Mouse (Mus musculus): ENCODE data around the gene Tlr6.
A peak's percentile ranks its signal among the peaks of the same experiment; 100 is the strongest.

Gene Tlr6

DNA sequence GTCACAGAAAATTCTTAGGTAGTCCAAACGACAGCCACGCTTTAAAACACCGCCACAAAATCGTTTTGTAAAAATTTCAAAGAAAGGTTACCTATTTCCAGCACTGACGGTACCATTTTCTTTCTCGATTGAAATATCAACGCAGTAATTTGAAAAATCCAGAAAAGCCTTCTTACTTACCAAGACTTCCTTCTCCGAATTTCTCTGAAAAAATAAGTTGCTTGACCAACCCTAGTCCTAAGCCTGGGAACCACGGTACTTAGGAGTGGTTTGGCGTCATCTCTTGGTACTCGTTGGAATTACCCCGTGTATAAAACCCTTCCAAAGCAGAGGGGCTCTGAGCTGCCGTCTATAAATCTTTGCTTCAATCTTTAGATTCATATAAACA is at the start of gene Tlr6:
Gene Tlr6 (minus strand): TSS at position 255 of the 388 bp plus-strand sequence.
- DNase-seq: peak; percentile 76

DNA sequence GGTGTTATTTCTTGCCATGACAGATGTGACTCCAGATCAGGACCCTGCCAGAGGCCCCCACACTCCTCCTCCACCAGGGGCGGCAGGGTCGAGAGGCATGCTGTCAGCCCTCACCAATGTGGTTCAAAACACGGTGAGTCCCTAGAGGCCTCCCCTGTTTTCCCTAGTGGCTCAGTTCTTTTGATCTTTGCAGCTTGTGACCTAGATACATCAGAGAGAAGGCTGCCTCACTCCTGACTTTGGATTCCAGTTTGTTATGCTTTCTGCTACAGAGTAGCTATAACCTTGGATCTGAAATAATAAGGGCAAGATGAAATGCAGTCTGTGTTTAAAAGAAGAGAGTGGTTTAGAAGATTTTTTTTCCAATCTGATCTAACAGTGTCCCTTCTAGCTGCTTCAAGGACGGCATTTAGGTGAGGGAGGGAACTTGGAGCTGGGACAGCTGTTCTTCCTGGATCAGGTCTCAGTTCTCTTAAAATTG is 46.2 kb upstream of the Tlr6 start:
- peak; percentile 81 for DNase-seq

DNA sequence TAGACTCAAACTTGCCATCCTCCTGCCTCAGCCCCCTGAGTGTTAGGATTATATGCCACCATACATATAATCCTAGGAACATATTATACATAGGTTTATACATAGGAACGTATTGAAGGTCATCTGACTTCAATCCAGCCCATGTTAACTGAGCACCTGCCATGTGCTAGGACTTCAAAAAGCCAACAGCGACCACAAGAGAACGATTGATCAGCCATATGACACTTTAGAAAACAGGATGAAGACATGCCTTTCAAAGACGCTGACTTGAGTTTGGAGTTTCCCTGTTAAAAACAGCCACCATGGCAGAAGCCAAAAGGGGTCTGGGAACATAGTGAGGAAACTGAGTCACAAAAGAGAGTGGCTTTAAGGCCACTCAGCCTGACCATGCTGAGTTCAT is 45.4 kb upstream of the Tlr6 start:
- no peak for DNase-seq

DNA sequence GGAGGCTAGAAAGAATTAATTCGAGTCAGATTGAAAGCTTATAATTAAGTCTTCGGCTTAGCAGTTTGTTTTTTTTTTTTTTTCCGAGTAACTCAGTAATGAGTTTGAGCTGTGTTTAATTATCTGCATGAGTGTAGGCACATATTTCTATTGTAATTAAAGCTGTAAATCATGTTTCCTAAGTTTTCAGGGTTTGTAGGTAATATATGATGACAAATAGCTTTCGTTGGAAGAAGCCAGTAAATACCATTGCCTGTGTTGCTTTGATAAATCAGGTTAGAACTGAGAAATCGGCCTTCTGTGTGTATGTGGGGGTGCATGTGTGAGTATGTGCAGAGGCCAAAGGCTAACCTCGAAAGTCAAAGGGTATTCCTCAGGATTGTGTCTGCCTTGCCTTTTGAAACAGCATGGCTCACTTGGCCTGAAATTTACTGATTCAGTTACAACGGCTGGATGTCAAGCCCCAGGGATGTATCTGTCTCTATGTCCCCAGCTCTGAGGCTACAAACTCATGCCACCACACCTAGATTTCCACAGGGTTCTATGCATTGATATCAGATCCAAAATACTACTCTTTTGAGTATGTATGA is 44.1 kb upstream of the Tlr6 start:
- no peak for DNase-seq

DNA sequence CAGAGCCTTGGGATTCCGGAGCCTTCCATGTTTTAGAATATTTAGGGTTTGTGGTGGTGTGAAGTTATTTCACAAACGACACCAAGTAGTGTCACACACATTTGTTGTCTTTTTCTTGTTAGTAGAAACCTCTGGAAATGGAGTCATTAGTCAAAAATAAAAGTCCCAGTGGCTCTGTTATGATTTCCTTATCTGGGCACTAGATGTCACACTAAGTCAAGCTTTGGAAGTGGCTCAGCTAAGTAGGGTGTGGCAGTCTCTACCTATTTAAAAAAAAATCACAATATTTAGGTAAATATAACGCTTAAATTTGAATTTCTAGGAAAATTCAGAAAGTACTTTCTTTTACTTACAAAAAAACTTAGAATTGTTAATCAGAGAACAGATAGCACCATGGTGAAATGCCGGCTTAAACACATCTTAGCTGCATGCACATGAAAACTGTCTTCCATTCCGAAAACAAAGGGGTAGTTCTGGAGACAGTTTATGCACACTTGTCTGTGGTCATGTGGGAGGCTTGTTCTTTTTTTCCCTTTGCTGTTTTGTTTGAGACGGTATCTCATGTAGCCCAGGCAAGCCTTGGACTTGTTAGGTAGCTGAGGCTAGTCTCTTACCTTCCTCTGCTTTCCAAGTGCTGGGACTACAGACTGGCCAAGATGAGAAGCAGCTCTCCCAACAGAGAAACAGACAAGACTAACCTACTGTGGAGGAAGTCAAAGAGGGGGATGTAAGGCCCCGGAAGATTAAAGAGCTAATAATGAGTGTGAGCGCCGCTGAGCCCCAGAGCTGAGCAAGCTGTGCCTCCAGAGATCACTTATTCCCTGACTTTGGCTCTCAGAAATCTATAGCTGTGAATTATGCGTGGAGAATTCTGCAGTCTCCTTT is 43.3 kb upstream of the Tlr6 start:
- DNase-seq: no peak

DNA sequence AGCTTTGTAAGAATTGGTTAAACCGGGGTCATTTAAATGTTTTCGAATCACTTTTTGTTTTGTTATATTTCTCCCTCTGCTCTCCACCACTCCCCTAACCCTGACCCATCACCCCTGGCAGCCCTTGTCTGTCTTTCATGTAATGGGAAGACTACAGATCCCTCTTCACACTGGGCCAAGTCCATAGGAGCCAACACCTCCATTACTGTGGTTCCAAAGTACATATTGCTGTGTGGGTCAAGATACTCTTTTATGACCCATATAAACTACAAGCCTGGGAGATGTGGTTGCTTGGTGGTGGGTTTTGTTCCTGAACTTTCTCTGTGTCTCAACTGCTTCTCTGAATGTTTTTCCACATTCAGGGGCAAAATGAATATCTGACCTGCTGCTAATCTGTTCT is 35.5 kb upstream of the Tlr6 start:
- DNase-seq: no peak

DNA sequence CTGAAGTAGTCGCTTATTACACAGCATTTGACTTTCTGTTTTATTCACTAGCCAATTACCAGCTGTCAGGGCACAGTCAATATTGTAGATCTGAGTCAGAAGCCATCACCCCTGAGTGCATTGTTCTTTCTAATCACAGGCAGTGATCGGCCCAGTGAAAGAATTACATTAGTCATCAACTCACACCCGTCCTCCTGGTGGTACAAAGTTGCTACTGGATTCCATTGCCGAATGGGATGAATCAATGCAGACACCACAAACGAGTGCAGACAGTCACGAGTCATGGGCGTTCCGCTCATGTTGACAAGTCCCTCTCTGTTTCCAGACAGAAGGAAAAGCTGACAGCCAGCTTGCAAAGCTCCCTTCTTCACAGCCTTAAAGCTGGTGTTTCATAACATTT is 32.6 kb upstream of the Tlr6 start:
- no peak for DNase-seq

DNA sequence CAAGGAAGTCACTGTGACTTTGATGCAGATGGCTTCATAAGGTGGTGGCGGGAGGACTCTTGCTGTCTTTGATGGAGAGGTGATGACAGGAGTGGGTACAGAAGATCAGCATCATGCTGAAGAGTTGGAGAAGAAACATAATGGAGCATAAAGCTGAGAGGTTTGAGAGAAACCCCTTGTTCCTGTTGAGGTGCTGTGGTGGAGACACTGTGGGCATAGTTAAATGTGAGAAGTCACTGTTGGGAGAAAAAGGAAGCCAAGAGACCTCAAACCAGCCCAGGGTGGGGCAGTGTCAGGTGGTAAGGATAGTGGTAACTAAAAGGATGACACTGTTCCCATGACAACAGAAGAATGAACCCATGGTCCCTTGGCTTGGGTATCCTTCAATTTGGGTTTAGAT is 30.0 kb upstream of the Tlr6 start:
- no peak for DNase-seq

DNA sequence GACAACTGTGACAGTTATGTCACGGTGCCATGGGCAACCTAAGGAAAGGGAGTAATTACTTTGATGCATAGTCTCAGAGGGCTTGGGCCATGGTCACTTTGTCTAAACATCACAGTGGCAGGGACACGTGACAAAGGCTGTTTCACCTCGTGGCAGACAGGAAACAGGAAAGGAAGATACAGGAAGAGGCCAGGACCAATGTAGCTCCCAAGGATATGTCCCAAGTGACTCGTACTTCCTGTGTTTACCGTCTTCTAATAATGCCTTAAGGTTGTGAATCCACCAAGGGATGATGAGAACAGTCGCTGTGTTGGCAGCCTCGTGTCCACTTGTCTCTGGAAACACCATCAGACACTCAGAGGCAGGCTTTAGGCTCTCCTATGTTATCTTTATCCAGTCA is 26.1 kb upstream of the Tlr6 start:
- DNase-seq: no peak

DNA sequence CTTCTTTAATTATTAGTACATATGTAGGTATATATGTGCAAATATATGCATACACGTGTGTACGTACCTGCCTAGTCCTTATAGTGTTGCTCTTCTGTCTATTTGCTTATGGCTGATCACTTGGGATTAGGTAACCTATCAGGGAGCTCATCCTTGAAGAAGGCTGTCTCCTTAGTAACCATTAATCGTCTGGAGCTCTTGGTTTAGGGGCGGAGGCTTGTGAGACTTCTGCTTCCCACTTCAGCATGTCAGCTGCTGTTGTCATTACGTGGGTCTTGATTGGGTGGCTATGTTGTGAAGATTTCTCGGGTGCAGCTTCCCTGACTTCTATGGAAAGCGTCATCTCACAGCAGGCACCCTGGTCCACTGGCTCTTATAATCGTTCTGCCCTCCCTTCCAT is 17.2 kb upstream of the Tlr6 start:
- no peak for DNase-seq

DNA sequence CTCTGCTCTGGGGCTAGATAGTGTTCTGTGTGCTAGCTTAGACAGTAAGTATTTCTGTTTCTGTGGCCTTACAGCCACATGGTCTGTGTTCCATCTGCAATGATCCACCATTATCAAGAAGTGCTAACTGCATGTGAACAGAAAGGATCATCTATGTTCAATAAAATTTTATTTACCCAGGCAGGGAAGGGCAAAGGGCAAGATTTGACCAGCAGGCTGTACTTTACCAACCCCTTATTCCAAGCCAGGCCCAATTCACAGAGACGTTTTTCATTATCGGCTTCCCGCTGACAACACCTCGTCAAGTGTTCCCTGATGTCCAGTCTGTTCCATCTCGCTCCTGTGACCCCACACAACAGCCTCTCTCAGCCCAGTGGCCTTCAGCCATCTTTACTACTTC is 15.2 kb upstream of the Tlr6 start:
- DNase-seq: no peak

DNA sequence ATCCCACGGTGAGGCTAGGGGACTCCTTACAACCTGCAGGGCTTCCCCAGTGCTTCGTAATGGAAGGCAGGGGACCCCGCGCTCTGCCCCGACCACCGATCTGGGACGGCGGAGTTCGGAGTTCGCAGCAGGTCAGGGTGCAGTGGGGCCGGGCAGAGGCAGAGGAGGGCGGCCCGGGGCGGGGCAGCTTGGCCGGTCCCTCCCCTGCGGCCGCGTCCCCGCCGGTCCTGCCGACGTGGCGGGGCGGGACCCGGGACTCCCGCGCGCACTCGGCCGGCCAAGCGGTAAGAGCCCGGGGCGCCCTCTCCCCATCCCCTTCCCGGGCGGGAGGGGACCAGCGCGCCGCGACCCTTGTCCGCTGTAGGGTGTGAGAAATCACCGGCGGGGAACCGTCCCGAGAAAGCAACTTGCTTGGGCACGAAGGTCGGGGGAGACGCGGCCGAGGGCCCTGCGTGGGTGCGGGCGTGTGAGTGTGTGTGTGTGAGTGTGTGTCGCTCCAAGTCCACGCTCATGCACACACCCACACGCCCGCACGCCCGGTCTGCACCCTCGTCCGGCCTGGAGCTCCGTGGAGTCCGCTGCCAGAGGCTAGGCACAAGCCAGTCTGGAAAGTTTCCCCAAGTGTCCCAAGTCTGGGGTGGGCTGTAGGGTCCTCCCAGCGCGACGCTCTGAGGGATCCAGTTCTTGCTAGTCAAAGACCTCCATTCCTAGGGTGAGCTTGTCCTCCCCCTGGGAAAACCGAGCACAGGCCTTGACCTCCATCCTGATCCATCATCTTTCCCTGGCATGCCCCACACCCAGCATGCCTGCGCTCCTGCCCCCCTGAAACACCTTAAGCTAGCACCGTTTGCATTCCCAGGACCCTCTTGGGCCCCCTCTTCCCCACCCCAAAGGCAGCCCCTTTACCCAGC is 10.2 kb upstream of the Tlr6 start, which contains the start of gene Fam114a1:
Gene Fam114a1 (plus strand): TSS at position 211 of the 911 bp plus-strand sequence.
- peak; percentile 56 for DNase-seq

DNA sequence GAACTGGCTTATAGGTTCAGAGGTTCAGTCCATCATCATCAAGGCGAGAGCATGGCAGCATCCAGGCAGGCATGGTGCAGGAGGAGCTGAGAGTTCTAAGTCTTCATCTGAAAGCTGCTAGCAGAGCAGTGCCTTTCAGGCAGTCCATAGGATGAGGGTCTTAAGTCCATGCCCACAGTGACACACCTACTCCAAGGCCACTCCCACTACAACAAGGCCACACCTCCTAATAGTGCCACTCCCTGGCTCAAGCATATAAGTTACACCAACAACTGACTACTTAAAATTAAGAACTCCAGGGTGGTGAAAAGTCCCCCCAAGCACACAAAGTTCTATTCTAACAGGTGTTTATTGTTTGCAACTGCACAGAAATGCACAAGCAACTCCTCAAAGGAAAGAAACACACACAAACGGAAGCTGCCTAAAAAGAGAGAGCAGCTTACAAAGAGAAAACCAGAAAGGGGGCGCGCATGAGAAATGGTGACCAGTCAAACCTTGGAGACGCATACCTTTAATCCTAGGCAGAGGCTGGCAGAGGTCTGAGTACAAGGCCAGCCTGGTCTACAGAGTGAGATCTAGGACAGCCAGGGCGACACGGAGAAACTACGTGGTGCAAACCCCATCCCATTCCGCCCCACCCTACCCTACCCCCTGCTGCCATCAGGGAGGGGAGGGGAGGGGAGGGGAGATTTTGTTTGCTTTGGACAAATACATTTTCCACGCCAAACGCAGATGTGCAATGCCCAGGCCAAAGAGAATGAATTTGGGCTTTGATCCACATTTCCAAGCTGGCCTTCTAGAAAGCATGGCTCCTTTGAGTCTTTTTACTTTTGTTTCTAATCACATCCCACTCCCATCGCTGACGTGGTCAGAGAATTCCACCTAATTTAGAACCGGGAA is 9.3 kb upstream of the Tlr6 start:
- peak; percentile 45 for DNase-seq

DNA sequence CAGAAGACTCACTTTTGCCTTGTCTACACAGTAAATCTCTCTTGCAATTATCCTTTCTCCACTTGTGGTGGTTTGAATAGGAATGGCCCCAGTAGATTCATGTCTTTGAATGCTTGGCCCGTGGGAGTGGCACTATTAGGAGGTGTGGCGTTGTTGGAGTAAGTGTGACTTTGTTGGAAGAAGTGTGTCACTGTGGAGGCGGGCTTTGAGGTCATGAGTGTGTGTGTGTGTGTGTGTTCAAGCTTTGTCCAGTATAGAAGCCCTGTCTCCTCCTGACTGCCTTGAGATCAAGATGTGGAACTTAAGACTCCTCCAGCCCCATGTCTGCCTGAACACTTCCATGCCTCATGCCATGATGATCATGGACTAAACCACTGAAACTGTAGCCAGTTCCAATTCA is 3.8 kb upstream of the Tlr6 start:
- DNase-seq: no peak

DNA sequence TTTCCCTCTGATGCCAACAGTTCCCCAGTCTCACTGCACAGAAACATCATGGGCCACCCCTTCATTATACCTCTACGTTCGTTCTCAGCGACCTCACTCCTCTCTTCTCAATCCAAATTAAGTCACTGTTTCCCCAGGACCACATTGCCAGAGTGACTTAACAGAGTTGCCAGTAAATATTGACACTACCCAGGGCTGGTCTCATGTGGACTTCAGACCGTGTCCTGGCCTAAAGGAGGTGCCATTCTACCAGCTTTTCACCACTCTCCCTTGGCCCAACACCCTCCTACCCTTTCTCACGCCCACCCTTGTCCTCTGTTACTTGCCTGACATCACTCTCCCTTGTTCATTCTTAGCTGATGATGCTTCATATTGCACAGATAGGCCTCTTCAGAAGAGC is 3.4 kb upstream of the Tlr6 start:
- no peak for DNase-seq

DNA sequence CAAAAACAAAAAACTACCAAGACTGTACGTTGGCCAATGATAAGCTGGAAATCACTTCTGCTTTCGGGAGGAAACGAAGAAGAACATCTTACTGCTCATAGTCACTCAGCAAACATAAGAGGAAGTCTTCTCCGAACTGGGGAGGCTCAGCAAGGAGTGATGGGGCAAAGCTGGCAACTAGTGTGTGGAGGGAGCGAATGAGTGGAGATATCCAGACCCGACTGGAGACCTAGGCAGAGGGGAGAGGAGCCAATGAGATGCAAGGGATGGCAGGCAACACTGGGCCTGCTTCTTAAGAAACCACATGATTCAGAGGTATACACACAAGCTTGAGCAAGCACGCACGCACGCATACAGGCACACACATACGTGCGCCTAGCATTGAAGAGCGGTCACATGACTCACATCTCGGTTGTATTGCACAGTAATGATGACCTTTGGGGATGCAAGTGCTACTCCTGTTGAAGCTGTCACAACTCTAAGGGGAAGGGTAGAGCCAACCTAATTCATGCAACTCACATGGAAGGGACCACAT is 1.0 kb upstream of the Tlr6 start:
- peak; percentile 13 for DNase-seq

DNA sequence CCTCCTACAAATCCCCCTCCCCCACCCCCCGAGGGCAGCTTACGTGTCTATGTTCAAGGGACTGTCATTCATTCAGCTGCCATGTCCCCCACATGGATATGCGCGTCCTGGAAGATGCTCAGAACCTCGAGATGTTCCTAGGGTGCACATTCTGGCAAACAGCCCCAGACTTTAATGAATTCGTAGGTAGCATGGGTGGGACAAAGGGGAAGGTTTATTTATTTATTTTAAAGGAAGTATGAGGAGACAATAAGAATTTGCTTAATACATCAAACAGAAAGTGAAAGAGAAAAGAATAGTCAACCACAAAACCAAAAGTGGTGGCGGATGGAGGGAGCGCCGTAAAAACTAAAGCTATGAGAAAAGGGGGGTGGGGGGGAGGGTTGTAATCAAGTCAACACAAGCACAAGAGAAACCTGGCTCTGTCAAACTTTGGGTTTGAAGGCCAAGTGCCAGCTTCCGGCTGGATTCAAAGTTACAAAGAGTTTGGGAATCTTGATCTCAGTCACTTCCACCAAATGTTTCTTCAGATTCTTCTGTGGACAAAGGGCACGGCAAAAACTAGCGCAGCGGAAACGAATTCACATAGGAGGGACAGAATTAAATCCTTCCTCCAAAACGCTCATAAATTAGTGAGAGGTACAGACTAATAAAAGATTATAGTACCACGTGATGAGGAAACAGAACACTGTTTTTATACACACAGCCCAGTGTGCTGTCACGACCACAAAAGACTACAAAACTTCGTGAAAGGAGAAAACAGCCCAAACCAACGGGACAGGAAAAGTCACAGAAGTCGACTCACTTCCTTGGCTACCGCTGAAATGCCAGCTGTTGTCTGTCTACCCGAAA is 680 bp downstream of the Tlr6 start:
- DNase-seq: peak; percentile 50

DNA sequence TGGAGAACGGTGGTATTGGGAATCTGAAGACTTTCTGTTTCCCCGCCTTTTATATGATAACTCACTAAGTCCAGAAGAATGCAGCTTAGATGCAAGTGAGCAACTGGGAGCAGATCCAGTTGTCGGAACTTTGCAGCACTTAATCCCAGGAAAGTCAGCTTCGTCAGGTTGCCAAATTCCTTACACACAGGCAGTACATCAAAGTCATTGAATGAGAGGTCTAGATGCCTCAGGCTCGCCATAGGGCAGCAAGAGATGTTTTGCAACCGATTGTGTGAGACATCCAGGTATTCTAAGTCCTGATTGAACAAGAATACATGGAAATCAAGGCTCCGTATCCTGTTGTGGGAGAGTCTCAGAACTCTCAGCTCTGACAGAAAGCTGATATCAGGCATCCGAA is 5.0 kb downstream of the Tlr6 start:
- no peak for DNase-seq

DNA sequence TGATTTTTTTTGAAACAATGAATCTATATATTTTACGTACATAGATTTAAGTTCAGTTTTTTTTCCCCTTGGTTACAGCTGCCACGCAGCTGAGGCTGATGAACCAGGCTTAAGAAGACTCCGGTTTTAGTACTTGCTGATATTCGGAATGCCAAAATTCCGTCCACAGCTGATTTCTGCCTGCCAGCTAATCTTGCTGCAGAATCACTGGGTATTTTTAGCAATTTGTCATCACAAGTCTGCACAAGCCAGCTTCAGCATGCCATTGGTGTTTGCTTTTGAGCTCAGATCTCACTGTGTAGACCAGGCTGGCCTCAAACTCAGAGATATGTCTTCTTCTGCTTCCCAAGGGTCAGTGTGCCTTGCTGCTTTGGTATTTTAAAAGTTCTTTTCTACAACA is 8.4 kb downstream of the Tlr6 start:
- DNase-seq: no peak

DNA sequence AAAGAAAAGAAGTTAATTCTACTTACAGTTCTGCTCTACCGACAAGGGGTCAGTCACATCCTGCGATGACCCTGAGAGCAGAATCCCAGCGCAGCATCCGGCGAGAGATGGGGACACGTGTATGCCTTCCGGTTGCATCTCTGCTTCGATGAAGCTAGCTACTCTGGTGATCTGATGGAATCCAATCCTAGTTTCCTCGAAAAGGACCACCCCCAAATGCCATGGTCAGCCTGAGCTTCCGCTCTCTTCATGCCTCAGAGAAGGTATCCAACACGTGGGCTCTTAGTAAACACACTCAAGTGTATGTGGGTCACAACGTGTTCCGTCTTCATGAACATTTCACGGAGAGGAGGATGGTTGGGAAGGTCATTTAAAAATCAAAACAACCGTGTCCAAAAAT is 27.1 kb downstream of the Tlr6 start:
- no peak for DNase-seq

DNA sequence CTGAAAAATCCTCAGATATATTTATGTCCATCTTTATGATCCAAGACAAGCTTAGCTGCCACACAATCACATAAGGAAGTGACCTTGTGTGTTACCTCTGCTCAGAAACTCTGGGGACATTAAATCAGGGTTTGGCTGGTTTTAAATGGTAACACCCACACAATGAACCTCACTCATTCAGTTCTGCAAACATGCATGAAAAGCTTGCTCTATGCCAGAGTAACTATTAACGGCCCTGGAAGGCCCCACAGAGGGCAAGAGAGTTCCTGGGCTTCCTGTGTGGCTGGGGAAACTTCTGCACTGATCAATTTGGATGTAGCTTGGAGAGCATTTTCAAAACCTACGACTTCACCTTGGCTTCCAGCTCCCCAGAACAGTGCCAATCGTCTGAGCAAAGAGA is 27.7 kb downstream of the Tlr6 start:
- no peak for DNase-seq

All from thymus, postnatal 4 days (tissue).